Mouse (Mus musculus) CD8-positive naive resting alpha-beta T cell, adult 2 months (primary cell): ENCODE results near the gene Gucy2d.

Experiments
- DNase-seq, 2 experiments: peaks; one replicate each; pipeline ENCODE4 v3.0.0; 2022; ENCODE audit warnings: low read depth in 2 of 2, low spot score in 2 of 2

The Gucy2d gene

DNA sequence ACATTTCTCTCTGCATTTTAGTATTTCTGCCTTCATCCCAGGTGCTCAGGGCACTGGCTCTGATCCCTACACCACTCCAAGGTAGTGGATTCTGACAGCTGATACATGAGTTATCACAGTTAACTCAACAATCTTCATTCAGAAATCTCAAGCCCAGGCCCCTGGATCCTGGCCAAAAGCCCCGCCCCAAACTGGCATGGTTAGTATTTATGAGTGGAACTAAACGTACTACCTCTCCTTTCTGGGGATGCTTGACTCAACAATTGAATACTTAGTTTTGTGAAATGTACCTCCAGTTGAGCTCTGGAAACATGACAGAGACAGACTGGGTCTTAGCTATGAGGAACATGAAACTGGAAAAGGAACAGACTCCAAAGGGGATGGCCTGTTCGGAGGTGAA lies 6.7 kb downstream of the Gucy2d start:
- no peak for DNase-seq

GRCm38 (mm10) chr7:98447585-98448308 lies 7.5 kb downstream of the Gucy2d start:
- peak in 1 of 2 experiments; percentile 16 for DNase-seq

DNA sequence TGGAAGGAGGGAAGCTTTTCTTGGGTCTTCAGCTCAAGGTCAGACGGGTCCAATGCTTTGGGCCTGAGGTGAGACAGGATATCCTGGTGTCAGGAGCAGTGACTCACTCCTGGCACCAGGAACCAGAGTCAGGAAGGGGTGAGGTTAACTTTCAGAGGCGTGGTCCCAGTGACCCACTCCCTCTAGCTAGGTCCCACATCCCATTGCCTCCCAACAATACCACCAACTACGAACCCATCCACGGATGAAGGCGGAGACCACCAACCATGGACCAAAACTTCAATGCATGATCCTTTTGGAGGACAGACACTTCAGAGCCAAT lies 8.1 kb downstream of the Gucy2d start:
- DNase-seq: no peak

DNA sequence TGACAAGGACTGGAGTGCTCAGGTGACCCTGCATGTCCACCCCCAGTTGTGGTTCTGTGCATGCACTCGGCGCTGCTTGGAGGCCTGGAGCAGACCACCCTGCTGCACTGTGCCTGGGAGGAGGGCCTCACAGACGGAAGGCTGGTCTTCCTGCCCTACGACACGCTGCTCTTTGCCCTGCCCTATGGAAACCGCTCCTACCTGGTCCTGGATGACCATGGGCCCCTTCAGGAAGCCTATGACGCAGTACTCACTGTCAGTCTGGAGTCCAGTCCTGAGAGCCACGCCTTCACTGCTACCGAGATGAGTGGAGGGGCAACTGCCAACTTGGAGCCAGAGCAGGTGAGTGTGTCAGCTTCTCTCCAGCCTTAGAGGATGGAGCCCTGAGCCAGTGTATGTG lies 9.5 kb downstream of the Gucy2d start:
- no peak for DNase-seq

DNA sequence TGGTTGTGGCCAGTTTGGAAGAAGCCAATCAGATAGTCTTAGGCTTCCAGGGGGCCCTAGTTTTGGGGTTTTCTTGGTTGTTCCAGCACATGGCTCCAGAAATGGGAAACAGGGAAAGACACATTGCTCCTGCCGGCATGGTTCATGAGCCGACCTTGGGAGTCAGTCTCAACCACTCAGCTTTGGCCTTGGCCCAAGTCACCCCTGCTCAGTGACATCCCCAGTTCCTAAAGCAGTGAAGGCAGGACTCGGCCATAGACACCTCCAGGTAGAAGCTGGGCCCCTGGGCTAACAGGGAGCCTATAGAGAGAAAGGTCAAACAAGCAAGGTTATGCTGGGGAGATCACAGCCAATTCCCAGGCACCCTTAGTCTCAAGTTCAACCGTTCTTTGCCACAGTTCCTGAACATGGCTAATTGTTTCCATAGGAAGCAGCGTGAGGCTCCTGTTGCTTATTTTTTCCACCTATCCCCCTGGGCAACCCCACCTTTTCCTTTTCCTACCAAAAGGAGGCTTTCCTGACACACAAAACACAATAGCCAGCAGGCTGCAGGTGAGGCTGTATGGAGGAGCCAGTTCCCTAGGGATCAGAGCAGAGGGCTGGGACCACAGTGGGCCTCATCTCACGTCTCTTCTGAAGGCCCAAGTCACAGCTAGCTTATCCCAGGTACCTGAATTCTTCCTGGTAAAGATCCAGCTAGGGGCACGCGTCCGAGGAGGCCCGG lies 14.3 kb downstream of the Gucy2d start:
- DNase-seq: no peak

DNA sequence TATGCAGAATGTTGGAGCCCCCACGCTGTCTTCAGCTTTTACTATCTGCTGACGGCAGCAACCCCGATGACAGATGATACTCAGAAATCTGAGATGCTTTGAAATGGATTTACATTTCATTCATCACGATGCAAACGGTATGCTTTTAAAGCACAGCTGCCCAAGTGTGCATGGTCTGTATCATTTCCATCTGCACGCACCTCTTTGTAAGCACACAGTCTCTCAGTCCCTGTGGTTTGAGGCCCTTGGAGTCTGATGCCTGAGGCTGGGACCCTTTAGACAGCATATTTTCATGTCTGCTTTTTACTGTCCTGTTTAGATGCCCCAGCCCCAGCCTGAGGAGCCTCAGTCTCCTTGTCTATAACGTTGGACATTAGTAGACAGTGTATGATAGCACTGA lies 20.1 kb downstream of the Gucy2d start:
- DNase-seq: no peak

- DNase-seq: peak in 1 of 2 experiments; percentile 25
These were observed 28.9 kb downstream of the Gucy2d start for GRCm38 (mm10) chr7:98469089-98469488.

DNA sequence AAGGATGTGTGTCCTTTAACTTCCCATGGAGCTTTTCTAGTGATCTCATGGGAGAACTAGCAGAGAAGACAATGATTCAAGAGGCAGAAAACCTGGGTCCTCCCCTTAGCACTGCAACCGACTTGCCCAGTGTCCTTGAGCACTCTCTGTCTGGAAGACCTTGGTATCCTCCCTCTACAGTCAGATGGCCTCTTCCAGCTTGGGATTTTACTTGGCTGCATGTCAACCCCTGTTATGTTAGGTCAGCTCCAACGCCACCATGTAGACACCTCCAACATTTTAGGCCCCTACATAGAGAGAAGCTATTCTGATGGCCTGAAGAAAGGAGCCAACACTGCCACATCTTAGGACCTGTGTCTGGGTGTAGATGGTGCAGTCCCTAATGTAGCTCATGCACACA lies 32.3 kb downstream of the Gucy2d start:
- DNase-seq: no peak

DNA sequence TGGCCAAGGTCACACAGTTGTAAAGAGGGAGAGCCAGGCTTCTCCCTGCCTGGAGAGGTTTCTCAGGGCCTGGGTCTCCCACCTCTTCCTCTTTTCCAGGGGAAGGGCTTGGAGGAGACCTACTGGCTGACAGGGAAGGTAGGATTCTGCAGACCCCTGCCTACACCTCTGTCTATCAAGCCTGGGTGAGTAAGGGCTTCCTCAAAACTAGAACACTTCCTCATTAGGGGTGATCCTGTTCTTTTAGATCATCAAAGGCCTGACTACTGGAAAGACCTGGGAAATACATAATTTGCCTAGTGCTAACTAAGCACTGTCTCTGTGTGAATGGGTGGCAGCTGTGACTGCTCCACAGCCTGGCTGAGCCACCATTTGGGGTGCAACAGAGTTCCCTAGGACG lies 34.3 kb downstream of the Gucy2d start:
- DNase-seq: no peak

DNA sequence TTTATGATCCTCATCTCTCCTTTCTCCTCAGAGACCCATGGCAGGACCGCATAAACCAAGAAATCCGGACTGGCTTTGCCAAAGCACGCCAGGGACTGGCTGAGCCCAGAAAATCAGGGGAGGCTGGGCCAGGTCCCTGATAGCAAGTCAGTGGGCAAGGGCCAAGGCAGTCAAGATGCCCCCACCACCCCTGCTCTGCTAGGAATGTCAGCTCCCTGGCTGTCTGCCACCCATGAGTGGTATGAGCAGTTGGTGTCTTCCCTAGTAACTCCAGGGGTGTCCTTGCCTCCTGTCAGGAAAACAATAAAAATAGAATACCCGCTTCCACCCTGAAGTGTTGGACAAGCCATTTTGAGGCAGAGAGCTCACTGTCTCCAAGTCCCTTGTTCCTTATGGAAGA lies 36.9 kb downstream of the Gucy2d start:
- DNase-seq: no peak

DNA sequence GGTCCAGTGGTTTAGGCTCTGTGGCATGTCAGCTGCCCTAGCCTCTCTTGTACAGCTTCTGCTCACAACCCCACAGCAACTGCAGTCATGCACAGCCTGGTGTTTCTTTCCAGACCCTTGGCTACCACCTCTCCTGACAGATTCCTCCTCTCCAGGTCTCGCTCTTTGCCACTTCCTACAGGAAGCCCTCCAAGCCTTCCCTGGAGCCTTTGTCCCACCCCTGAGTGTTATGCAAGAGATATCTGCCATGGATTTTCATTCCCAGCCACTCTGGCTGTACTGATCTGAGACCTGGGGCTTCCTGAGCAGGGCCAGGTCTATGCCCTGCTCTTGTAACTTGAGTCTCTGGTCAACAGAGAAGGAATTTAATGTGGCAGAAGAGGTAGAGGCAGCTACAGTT lies 40.3 kb downstream of the Gucy2d start:
- no peak for DNase-seq

DNA sequence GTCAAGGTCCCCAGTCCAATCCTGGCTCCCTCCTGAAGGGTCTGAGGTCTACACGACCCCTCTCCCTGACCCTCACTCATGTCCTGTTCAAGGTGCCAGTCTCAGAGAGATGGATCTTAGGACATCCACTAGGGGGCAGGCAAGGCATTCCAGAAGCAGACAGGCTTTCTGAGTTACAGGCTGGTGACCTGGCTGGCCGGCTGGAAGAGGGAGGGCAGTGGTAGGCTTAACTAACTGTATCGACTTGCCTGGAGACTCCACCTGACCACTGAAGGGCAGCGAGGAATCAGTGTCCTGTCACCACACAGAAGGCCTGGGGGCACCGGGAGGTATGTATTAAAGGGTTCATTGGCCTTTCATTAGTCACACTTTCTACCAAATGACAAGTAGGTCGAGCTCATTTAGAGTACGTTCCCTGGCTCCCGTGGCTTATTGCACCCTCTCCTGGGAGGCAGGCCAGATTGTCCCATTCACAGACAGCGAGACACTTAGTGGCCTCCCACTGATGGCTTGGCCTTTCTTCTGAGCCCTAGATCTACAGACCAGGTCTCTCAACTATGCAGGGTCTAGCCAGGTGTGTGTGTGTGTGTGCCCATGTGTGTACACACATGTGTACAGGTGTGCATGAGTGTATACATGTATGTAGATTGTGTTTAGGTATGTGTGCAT lies 41.0 kb downstream of the Gucy2d start:
- peak; percentile 51 to 64 for DNase-seq

GRCm38 (mm10) chr7:98481861-98482260 lies 41.6 kb downstream of the Gucy2d start:
- DNase-seq: no peak

GRCm38 (mm10) chr7:98482551-98483267 lies 42.5 kb downstream of the Gucy2d start:
- DNase-seq: no peak

- DNase-seq: no peak
These were observed 43.0 kb downstream of the Gucy2d start for GRCm38 (mm10) chr7:98483268-98483607.

- no peak for DNase-seq
These were observed 44.7 kb downstream of the Gucy2d start for GRCm38 (mm10) chr7:98484878-98485277.

DNA sequence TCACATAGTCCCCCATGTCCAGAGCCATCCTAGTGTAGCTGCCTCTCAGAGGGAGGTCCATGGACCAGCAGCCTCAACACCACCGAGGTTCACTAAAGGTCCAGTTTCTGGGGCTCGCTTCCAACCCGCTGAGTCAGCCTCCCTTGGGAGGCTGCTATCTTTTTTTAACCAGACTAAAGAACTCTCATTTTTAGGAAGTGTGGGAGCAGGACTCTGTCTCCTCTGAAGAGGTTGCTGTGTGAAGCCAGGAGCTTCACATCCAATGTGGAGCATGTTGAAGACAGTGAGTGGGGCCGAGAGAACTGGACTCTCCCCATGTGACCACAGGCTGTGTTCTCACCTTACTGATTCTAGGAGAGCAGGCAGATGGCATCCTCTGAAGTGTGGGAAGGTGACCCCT lies 45.3 kb downstream of the Gucy2d start:
- DNase-seq: no peak

- DNase-seq: no peak
These were observed 46.3 kb downstream of the Gucy2d start for GRCm38 (mm10) chr7:98486471-98486917.

DNA sequence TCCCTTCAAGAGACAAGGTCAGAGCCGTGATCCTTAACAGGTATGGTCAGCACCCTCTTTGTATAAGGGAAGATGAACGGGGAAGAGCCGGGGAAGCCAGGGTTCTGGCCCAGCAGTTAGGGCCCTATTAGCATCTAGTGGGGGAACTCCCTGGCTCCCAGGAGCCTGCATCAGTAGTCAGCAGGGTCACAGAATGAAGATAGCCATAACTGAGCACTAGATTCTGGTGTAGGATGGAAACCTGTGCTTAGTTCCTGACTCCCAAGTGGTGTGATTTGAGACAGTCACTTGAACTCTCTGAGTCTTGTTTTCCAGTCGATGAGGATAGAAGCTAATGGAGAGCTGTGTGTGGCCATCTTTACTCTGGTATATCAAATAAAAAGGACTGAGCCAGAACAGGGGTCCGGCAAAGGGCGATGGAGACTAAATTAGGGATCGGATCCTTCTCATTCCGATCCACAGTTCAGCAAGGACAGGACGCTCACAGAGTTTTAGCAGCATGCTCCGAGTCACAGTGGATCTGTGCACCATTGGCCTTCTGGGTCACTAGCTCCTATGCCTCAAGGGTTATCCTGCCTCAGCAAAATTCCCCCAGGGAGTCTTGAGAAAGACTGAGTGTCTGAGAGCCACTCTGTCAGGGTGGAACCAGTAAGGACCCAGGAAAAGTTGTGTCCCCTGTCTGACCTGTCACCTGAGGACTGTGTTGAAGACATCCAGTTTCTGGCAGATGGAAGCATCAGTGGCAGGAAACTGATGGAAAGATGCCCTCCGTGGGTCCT lies 47.2 kb downstream of the Gucy2d start:
- no peak for DNase-seq

- DNase-seq: peak in 1 of 2 experiments; percentile 39
These were observed 48.3 kb downstream of the Gucy2d start for GRCm38 (mm10) chr7:98488398-98489130.
